Mouse (Mus musculus): ENCODE measurements at regions not wholly inside any gene's neighbourhood (a gene's known extent, or its start where the extent isn't known, plus 50 kb on each side); places are given as distances from the start of the nearest gene placed in this dataset.

GRCm38 (mm10) chr10:108033317-108033795, 121.4 kb upstream of the Otogl start:
- ATAC-seq, result no peak

DNA sequence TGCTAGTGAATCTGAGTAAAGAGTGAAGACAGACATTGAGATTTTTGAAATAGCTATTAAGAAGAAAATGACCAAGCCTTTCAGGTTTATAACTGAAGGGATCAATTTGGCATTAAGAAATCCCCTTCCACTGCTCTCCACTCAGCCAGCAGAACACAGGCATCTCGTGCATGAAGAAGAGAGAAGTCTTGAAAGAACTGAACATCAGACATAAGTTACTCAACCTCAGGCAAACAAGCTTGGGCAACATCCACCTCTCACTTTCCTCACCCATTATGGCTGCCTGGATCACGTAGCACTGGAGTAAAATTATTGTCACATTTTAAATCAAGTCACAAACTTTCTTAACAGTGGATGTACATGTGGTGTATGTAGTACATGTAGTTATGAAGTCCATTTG, 115.6 kb upstream of the Otogl start:
- ATAC-seq, result no peak

DNA sequence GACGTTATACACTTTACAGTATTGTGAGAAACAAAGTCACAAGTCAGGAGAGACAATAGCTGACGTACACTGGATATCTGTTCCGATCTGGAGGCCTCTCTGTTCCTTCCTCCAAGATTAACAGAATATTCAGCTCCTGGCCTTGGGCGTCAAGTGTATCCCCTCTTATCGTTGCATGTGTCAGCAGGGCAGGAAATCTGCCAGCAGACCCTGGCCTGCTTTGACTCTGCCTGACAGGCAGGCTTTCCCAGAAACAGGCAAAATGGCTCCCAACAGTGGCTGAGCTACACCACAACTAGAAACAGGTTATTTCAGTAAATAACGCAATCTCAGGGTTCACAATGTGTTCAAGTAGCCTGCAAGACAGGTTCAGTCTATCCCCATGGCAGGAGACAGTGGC, 112.3 kb upstream of the Otogl start:
- ATAC-seq, result no peak

DNA sequence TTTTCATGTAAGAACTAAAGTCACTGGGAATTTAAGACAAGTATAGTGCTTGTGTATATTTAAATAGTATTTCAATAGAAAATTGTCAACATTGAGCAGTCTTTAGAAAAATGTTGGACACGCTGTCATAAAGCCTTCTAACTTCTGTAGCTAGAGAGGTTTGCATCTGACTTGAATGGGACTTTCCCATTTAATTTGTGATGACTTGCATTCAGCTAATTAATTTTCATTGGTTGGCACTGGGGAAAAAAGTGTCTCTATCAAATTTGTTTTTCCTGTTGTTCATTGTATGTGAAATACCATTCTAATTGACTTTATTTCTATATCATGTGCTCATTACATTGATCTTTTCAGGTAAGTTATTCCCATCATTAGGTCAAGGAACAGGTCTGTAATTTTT, 104.6 kb upstream of the Otogl start:
- peak; percentile 50 for ATAC-seq

DNA sequence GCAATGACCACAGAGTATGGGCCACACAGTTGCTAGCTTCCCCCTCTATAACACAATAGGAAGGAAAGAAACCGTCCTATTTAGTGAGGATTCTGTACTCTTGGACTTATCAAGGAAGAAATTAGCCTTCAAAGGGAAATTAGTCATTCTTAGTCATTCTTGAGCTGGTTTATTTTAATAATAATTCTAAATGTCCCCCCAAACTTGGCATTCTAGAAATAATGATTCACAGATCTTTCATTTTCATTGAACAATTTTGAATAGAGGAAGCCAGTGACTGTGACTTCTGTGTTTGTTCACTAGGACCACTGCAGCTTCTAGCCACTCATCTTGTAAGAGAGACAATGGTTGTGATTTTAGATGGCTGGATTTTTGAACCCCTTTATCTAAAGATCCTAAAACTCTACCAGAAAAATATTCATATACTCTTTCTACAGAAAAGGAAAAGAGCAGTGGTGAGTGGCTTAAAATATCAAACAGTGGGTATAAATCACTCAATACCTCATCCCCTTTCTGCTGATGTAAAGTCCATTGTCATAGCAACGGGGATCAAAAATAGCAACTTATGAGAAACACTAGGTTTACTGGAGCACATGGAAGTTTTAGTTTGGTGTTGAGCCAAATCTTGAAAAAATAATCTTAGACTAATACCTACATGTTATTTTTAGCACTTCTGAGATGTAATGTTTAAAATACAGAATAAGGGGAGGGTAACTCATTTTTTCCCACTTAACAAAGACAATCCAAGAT, 83.1 kb upstream of the Otogl start:
- ATAC-seq, result no peak

DNA sequence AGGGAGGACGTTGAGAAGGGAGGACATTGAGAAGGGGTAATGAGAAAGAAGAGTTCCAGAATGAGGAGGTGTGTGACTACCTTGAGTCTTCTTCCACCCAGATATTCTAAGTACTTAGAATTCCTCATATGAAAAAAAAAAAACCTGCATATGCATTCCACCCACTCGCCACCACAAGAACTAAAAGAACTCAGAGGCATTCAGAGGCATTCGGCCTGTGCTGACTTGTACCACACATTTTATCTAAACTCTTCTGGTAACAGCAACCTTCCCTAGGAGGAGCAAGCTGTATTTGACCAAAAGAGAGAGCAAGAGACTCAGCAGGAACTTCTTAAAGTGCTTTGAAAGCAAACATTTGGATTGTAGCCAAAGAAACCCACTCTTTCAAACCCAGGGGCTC, 80.7 kb upstream of the Otogl start:
- ATAC-seq, result no peak

- no peak for ATAC-seq
These were observed 78.6 kb upstream of the Otogl start for GRCm38 (mm10) chr10:107990557-107990956.

DNA sequence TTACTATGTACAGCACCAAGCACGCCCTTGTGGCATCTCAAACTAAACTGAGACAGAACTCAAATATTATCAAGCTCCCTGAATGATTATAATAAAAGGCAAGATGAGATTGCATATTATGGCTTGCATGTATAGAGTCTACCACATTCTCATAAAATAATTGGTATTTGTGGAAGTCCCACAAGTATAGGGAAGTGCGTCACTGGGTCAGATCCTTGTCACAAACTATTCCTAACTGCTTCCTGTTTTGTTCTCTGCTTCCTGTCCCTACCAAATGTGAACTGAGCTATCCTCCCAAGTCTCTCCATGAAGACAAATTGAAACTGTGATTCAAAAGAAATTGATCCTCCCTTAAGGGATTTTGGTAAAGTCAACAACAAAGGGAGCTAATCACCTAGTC, 78.0 kb upstream of the Otogl start:
- no peak for ATAC-seq

GRCm38 (mm10) chr10:107982632-107983031, 70.7 kb upstream of the Otogl start:
- ATAC-seq, result no peak

- ATAC-seq, result no peak
These were observed 70.1 kb upstream of the Otogl start for GRCm38 (mm10) chr10:107982082-107982481.

- ATAC-seq, result no peak
These were observed 64.5 kb upstream of the Otogl start for GRCm38 (mm10) chr10:107976392-107976965.

DNA sequence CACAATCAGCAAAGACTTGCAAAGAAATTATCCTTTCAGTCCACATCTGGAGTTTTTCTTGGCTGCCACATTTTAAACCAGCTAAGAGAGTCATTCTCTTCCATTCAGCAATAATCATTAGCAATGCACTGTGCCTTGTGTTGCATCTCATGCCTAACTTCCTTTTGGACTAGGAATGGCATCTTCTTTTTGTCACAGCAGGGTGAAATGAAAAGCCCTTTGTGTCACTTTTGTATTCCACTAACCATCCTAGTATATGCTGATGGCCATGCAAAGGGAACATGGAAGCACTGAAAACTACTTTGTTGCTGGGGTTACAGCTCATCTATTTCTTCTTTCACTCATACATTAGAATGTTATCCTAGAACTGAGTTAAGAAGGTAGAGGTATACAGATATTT, 59.8 kb upstream of the Otogl start:
- no peak for ATAC-seq

DNA sequence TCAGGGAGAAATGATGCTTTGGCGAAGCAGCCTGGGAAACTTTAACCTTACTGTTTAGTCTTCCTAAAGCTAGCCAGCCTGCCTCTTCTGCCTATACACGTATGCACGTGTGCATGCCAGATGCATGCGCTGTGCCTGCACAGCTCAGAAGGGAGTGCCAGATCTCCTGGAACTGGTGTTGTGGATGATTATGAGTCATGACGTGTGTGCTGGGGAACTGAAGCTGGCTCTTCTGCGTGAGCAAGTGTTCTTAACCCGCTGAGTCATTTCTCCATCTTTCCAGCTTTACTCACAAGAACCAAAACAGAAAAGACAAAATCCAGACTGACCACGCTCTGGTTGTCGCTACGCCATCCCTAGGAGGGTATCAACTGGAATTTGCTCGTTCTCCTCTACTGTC, 55.1 kb upstream of the Otogl start:
- ATAC-seq, result no peak

DNA sequence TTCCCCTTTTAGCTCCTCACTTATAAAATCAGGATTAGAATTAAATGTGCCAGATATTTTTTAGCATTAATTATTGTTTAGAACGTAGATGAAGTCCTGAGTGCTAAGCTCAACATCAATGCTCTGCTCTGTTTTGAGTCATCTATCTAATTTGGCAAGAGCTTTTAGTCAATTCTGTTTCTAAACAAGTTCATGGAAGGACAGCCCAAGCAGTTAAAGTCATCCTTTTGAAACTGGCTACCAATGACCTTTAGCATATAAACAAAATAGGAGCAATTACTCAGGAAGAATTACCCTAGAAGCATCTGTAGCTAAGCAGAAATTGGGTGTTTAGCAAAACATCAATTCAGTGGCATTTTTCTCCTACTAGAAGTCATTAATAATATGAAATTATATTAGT, 52.1 kb upstream of the Otogl start:
- ATAC-seq, result no peak

GRCm38 (mm10) chr10:107962130-107962529, 50.2 kb upstream of the Otogl start:
- no peak for ATAC-seq

Data from inflammation-experienced regulatory T-cells, adult 6 months (primary cell).